Mouse (Mus musculus) heart, postnatal 0 days (tissue): ENCODE measurements around the gene Tinagl1.

ENCODE experiments used
- CTCF ChIP-seq: IDR thresholded peaks from 2 replicates; pipeline ENCODE4 v1.5.1; 2016; ENCODE audit warnings: antibody characterized with exemption, control low read depth, low read depth
- EP300 ChIP-seq: IDR thresholded peaks from 2 replicates; pipeline ENCODE4 v1.6.1; 2016; ENCODE audit warnings: antibody characterized with exemption, low read depth

DNA sequence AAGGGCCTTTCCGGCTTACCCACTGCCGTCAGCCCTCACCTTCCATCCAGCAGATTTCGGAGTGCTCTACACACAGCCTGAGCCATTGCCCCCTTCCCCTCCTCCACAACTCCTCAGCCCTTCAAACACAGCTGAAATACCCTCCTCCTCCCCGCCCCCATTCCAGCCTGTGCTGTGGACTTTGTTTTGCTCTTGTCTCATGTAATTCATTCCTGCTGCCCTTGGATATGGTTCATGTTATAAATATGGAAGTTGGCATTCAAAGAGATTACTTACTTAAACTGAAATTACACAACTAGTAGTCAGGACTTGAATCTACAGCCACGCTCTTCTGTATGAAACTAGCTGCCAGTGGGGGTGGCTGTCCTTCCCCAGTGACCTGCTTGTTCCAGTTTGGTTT is 51.9 kb downstream of the Tinagl1 start:
- TF ChIP-seq CTCF, result no peak
- TF ChIP-seq EP300, result no peak
